ENCODE assay signal across 8 mouse cellular contexts in the genomic region with DNA sequence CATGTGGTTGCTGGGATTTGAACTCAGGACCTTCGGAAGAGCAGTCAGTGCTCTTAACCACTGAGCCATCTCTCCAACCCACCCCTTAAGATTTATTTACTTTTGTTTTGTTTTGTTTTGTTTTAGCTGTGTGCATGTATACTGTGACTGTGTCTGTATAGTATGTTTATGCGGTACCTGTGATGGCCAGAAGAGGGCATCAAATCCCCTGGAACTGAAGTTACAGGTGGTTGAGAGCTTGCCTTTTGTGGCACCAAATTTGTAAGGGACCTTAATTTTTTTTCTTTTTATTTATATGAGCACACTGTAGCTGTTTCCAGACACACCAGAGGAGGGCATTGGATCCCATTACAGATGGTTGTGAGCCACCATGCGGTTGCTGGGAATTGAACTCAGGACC. TPM values are rescaled to one million over a fixed set of nuclear protein-coding genes. Genes with fewer than 3 reads are reported as not detected.
DNase-seq lines count a peak whose midpoint lies in the region; ATAC-seq and TF ChIP-seq lines count a peak whose summit lies in the region.
"Not testable (repeated sequence)": the region's sequence is repeated elsewhere in the genome, so short reads cannot be mapped to it uniquely, and the experiment has no call there.

No protein-coding gene starts in this region.

- CTCF ChIA-PET in Patski (lab: Charles Lee), result interaction anchor here (1.0 kb wide), 1 partner anchor 11 kb away, joined by 4 read pairs; a partner anchor contains a TSS

- not testable (repeated sequence) for H3K27me3 ChIP-seq in Patski; embryonic facial prominence, embryonic 10.5 days (replicated peaks; ENCODE audit: low read depth, poor library complexity, severe bottlenecking); hindbrain, embryonic 11.5 days (ENCODE audit: control insufficient read depth, insufficient read depth, low read length); splenic B cell, adult 2 months (ENCODE audit: control insufficient read depth, insufficient read depth, low read length, poor library complexity, severe bottlenecking)

- not testable (repeated sequence) for H3K4me2 ChIP-seq in hindbrain, embryonic 11.5 days (replicated peaks; ENCODE audit: low read depth, low read length)

- in situ Hi-C loops in Patski (cut with MboI; ENCODE audit: low pct_unique_long_range_greater_than_20kb), result loop anchor here (5.0 to 10.0 kb wide), 3 partner anchors 58 to 231 kb away; no protein-coding TSS in a partner anchor

- H3K4me1 ChIP-seq in embryonic facial prominence, embryonic 10.5 days, result peaks cover 22% of the 10 kb centered on the region
- not testable (repeated sequence) for H3K4me1 ChIP-seq in hindbrain, embryonic 11.5 days (replicated peaks; ENCODE audit: control insufficient read depth, insufficient read depth, low read length)

- peak; percentile 75 for TF ChIP-seq CTCF in Patski (IDR thresholded peaks at IDR 0.05)
- TF ChIP-seq CTCF in layer of hippocampus, adult 2 months (conservative IDR thresholded peaks at IDR 0.05), result peak; percentile 59

- peaks cover 100% of the 10 kb centered on the region for H3K36me3 ChIP-seq in embryonic facial prominence, embryonic 10.5 days (replicated peaks)
- not testable (repeated sequence) for H3K36me3 ChIP-seq in hindbrain, embryonic 11.5 days (ENCODE audit: control insufficient read depth, insufficient read depth, low read length); splenic B cell, adult 2 months (ENCODE audit: control insufficient read depth, insufficient read depth, low read length, poor library complexity, severe bottlenecking)

- not testable (repeated sequence) for H3K4me3 ChIP-seq in embryonic facial prominence, embryonic 10.5 days; hindbrain, embryonic 11.5 days (ENCODE audit: low read depth, low read length); layer of hippocampus, adult 2 months

- ATAC-seq in Patski; hindbrain, embryonic 11.5 days (ENCODE audit: low FRiP score): not testable (repeated sequence)

- H3K27ac ChIP-seq in embryonic facial prominence, embryonic 10.5 days (replicated peaks); hindbrain, embryonic 11.5 days (ENCODE audit: low read depth, low read length); layer of hippocampus, adult 2 months: not testable (repeated sequence)

- 92% methylated on average over 3 of the region's 3 CpGs for WGBS in embryonic facial prominence, embryonic 10.5 days
- 87% methylated on average over 3 of the region's 3 CpGs for WGBS in hindbrain, embryonic 11.5 days

- DNase-seq in CD4-positive, CD25-positive, alpha-beta regulatory T cell, adult 2 months (ENCODE audit: low read depth, low spot score), result peak; percentile 69
- DNase-seq in Patski (ENCODE audit: low read depth, low spot score); layer of hippocampus, adult 2 months (ENCODE audit: low spot score in 2 of 2): not testable (repeated sequence)
- peak; percentile 29 for DNase-seq in embryonic facial prominence, embryonic 10.5 days (ENCODE audit: low spot score)
- DNase-seq in hindbrain, embryonic 11.5 days (ENCODE audit: low spot score), result peak; percentile 38
- peak; percentile 37 for DNase-seq in lung, postnatal 10 days
- peak; percentile 69 for DNase-seq in splenic B cell, adult 2 months (ENCODE audit: low read depth, low spot score)
- DNase-seq in thymus, postnatal 36 days, result peak; percentile 43 to 45

- POLR2A ChIA-PET in Patski (lab: Charles Lee), result interaction anchor here (0.6 kb wide), 1 partner anchor 8 kb away, joined by 4 read pairs; no protein-coding TSS in a partner anchor

- H3K9ac ChIP-seq in hindbrain, embryonic 11.5 days (ENCODE audit: low read depth, low read length), result not testable (repeated sequence)

- not testable (repeated sequence) for H3K9me3 ChIP-seq in embryonic facial prominence, embryonic 10.5 days; hindbrain, embryonic 11.5 days (ENCODE audit: control insufficient read depth, low read length)

RNA-seq across cellular contexts. Expression of a gene that starts 8.8 kb away (rescaled TPM):
- polyA plus RNA-seq in Patski (2021), result 9.0 TPM
- polyA plus RNA-seq in embryonic facial prominence, embryonic 10.5 days (2016; fragmentation: Nextera tagmentation; extraction: Ambion mirVana), result 65.1 and 69.1 TPM in 2 replicates
- polyA plus RNA-seq in hindbrain, embryonic 11.5 days (2014; fragmentation: Nextera tagmentation; extraction: Ambion mirVana), result 33.1 and 39.0 TPM in 2 replicates
- under 1 TPM; 0.52 to 0.64 TPM for total RNA-seq in layer of hippocampus, adult 2 months (2021)

RNA-seq across cellular contexts. Expression of a gene that starts 11.2 kb away (rescaled TPM):
- polyA plus RNA-seq in Patski (2021), result 31.2 TPM
- 34.0 and 35.6 TPM in 2 replicates for polyA plus RNA-seq in embryonic facial prominence, embryonic 10.5 days (2016; fragmentation: Nextera tagmentation; extraction: Ambion mirVana)
- 48.3 and 51.2 TPM in 2 replicates for polyA plus RNA-seq in hindbrain, embryonic 11.5 days (2014; fragmentation: Nextera tagmentation; extraction: Ambion mirVana)
- 10 to 100 TPM; 15.4 to 19.0 TPM for total RNA-seq in layer of hippocampus, adult 2 months (2021)

RNA-seq across cellular contexts. Expression of a gene that starts 52.9 kb away (rescaled TPM):
- polyA plus RNA-seq in Patski (2021), result 11.2 TPM
- 5.0 and 5.4 TPM in 2 replicates for polyA plus RNA-seq in embryonic facial prominence, embryonic 10.5 days (2016; fragmentation: Nextera tagmentation; extraction: Ambion mirVana)
- 5.1 and 5.4 TPM in 2 replicates for polyA plus RNA-seq in hindbrain, embryonic 11.5 days (2014; fragmentation: Nextera tagmentation; extraction: Ambion mirVana)
- 10 to 100 TPM; 68.6 to 70.9 TPM for total RNA-seq in layer of hippocampus, adult 2 months (2021)
